Mouse (Mus musculus): ENCODE measurements around the gene Cideb. TPM values are rescaled to one million over a fixed set of nuclear protein-coding genes. Genes with fewer than 3 reads are reported as not detected.
A peak's percentile ranks its signal among the peaks of the same experiment; 100 is the strongest.

Gene Cideb
- polyA plus RNA-seq, 1 experiment from 2014 or later: 3.6 TPM

DNA sequence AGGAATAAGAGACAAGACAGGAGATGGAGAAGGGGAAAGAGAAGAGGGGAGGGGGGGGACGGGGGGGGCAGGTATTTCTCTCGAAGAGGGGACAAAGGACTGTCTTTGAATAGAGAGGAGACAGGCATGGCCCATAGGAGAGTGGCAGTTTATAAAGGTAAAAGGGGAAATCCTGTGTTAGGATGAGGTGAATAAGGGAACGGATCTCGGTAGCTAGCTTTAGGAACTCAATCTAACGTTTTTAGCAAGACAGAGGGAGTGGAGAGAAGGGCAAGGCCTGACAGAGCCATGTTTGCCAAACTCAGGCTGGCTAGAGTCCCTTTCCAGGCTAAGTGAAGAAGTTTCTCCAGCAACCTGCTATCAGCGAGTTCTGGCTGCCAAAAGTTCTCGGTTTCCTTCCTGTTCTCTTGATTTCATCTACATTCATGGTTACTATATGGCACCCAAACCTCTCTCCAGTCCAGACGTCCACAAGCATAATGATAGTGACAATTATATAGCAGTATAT, 35.8 kb downstream of the Cideb start:
- H3K9ac ChIP-seq (ENCODE audit: low read depth, low read length): peak overlapping the region; percentile 77; the same call in 1 of the 2 replicates
- no peaks in the 10 kb centered on the region for H3K27me3 ChIP-seq (ENCODE audit: control insufficient read depth, insufficient read depth, low read length)
- 0 out of 2 replicates have a peak, but pooled peaks cover 9% of the 10 kb centered on the region for H3K4me1 ChIP-seq (ENCODE audit: control insufficient read depth, insufficient read depth, low read length)
- no peaks in the 10 kb centered on the region for H3K9me3 ChIP-seq (ENCODE audit: control insufficient read depth, low read length)
- peak; percentile 10; the same call in 1 of the 2 replicates for ATAC-seq (ENCODE audit: low FRiP score, low TSS enrichment)
- H3K4me2 ChIP-seq (replicated peaks; ENCODE audit: low read depth, low read length): peak overlapping the region; percentile 73
- peaks cover 12% of the 10 kb centered on the region; the same call in 1 of the 2 replicates for H3K36me3 ChIP-seq (ENCODE audit: control insufficient read depth, insufficient read depth, low read length)
- peak overlapping the region; percentile 83 for H3K4me3 ChIP-seq (ENCODE audit: low read length)
- 51% methylated on average over 8 of the region's 8 CpGs for WGBS
- no peak overlapping the region for H3K27ac ChIP-seq (ENCODE audit: low read depth, low read length)

DNA sequence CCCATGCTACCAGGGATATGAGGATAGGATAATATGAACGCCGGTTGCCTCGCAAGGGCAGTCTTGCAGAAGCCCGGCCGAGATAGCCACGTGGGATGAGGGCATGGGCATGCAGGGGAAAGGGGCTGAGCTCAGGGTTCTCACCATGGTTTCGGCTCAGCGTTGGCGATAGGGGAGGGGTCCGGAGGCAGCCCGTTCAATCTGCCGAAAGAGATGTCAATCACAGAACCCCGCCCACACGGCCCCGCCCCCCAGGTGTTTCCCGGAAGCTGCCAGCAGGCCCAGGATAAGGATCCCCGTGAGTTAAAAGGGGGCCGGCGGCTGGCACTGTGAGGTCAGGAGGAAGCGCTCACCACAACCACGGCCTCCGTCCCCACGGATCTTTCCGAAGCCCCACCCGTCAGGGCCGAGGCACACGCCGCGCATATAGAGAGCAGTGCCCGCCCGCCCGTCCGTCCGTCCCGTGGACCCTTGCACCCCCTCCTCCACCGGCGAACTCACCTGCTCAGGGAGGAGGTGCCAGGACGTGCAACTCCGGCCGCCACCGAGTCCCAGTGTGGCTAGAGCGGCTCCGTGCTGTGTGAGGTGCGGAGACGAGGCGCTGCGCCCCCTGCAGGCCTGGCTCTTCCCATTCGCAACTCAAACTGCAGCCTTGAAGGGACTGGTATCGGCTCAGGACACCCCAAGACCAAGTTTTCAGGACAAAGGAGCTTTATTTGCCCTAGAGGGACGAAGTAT, 36.4 kb downstream of the Cideb start, which contains the start of gene Rabggta:
TSS of gene Rabggta (minus strand) at position 564 of the 738 bp plus-strand sequence.
- peak; percentile 96 for ATAC-seq (ENCODE audit: low FRiP score, low TSS enrichment)
- under 1% methylated on average over 47 of the region's 50 CpGs for WGBS

DNA sequence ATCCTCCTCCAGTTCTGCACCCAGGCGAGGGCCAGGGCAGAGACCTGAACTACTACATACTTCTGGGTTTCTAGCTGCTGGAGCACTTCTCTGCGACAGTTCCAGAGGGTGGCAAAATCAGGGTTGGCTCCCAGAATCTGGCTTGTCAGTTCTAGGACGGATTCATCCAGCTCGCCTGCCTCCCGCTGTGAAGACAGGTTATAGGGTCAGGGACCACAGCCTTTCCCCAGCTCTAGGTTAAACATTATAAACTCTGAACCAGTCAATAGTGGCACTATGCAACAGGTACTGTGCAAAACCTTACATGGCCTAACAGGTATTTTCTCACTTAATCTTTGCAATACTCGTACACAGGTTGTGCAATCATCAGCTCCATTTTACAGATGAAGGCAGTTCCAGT, 37.2 kb downstream of the Cideb start:
- Histone ChIP-seq H3K4me1 (ENCODE audit: control insufficient read depth, insufficient read depth, low read length) (0 out of 2 replicates have a peak, but pooled peaks cover 9% of the 10 kb centered on the region), H3K4me3 (ENCODE audit: low read length) (peak overlapping the region; percentile 83; the same call in 1 of the 2 replicates), H3K36me3 (ENCODE audit: control insufficient read depth, insufficient read depth, low read length) (peaks cover 23% of the 10 kb centered on the region; the same call in 1 of the 2 replicates), H3K27ac (ENCODE audit: low read depth, low read length) (no peak overlapping the region), H3K9ac (ENCODE audit: low read depth, low read length) (no peak overlapping the region; the same call in 1 of the 2 replicates), H3K4me2 (replicated peaks; ENCODE audit: low read depth, low read length) (peak overlapping the region; percentile 73), H3K9me3 (ENCODE audit: control insufficient read depth, low read length) (no peaks in the 10 kb centered on the region), H3K27me3 (ENCODE audit: control insufficient read depth, insufficient read depth, low read length) (no peaks in the 10 kb centered on the region)
- 82% methylated on average over 6 of the region's 6 CpGs for WGBS
- ATAC-seq (ENCODE audit: low FRiP score, low TSS enrichment): no peak

More for the DNA sequence above, 36.4 kb downstream of the Cideb start, which contains the start of gene Rabggta:
- no peaks in the 10 kb centered on the region for H3K9me3 ChIP-seq (ENCODE audit: control insufficient read depth, low read length)
- H3K36me3 ChIP-seq (ENCODE audit: control insufficient read depth, insufficient read depth, low read length): peaks cover 18% of the 10 kb centered on the region; the same call in 1 of the 2 replicates
- H3K27me3 ChIP-seq (ENCODE audit: control insufficient read depth, insufficient read depth, low read length): no peaks in the 10 kb centered on the region
- H3K4me2 ChIP-seq (replicated peaks; ENCODE audit: low read depth, low read length): peak within 1 kb of the TSS; percentile 73
- H3K4me1 ChIP-seq (ENCODE audit: control insufficient read depth, insufficient read depth, low read length): 0 out of 2 replicates have a peak, but pooled peaks cover 9% of the 10 kb centered on the region
- H3K9ac ChIP-seq (ENCODE audit: low read depth, low read length): peak within 1 kb of the TSS; percentile 77
- peak within 1 kb of the TSS; percentile 83 for H3K4me3 ChIP-seq (ENCODE audit: low read length)
- peak within 1 kb of the TSS; percentile 83; the same call in 1 of the 2 replicates for H3K27ac ChIP-seq (ENCODE audit: low read depth, low read length)

DNA sequence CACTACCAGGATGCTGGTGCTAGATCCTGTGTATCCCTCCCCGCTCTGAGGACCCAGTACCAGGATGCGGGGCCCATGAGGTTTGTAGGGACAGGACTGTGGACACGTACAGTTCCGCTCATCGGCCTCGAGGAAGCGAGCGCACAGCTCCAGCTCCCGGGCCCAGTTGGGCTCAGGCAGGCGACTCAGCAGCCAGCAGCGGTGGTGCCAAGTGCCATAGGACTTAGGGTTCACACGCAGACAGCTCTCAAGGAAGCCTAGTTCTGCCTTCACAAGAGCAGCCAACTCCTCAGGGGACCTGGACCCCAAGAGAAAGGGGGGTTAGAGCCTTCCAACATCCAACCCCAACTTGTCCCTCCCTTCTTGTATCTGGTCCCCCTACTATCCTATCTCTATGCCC, 37.6 kb downstream of the Cideb start:
- ATAC-seq (ENCODE audit: low FRiP score, low TSS enrichment): no peak
- 93% methylated on average over 12 of the region's 12 CpGs for WGBS
- 0 out of 2 replicates have a peak, but pooled peaks cover 9% of the 10 kb centered on the region for H3K4me1 ChIP-seq (ENCODE audit: control insufficient read depth, insufficient read depth, low read length)
- H3K27me3 ChIP-seq (ENCODE audit: control insufficient read depth, insufficient read depth, low read length): no peaks in the 10 kb centered on the region
- H3K36me3 ChIP-seq (ENCODE audit: control insufficient read depth, insufficient read depth, low read length): peaks cover 25% of the 10 kb centered on the region; the same call in 1 of the 2 replicates
- H3K27ac ChIP-seq (ENCODE audit: low read depth, low read length): no peak overlapping the region
- no peak overlapping the region for H3K9ac ChIP-seq (ENCODE audit: low read depth, low read length)
- no peak overlapping the region for H3K4me3 ChIP-seq (ENCODE audit: low read length)
- H3K4me2 ChIP-seq (replicated peaks; ENCODE audit: low read depth, low read length): no peak overlapping the region; the same call in 1 of the 2 replicates
- H3K9me3 ChIP-seq (ENCODE audit: control insufficient read depth, low read length): no peaks in the 10 kb centered on the region

GRCm38 (mm10) chr14:55719737-55720136, 38.5 kb downstream of the Cideb start:
- no peaks in the 10 kb centered on the region for H3K27me3 ChIP-seq (ENCODE audit: control insufficient read depth, insufficient read depth, low read length)

DNA sequence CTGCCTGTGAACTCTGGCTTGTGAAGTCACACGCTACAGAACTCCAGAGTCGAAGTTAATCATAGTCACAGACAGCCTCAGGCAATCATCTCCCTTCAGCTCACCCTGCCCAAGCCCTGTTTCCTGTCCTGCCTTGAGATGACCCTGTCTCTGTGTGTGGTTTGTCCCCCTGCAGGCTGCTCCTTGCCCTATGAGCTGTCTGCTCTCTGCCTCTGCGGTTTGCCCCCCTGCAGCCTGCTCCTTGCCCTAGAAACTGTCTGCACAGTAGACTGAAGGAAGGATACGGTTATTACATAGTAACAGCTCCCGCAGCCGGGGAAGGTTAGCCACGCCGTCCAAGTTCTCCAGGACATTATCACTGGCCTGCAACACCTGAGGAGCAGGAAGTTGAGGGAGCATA, 41.4 kb downstream of the Cideb start:
- Histone ChIP-seq H3K9ac (ENCODE audit: low read depth, low read length) (no peak overlapping the region), H3K9me3 (ENCODE audit: control insufficient read depth, low read length) (no peaks in the 10 kb centered on the region), H3K27me3 (ENCODE audit: control insufficient read depth, insufficient read depth, low read length) (0 out of 2 replicates have a peak, but pooled peaks cover 5% of the 10 kb centered on the region), H3K4me2 (replicated peaks; ENCODE audit: low read depth, low read length) (no peak overlapping the region), H3K27ac (ENCODE audit: low read depth, low read length) (no peak overlapping the region), H3K4me3 (ENCODE audit: low read length) (no peak overlapping the region), H3K4me1 (ENCODE audit: control insufficient read depth, insufficient read depth, low read length) (0 out of 2 replicates have a peak, but pooled peaks cover 12% of the 10 kb centered on the region), H3K36me3 (ENCODE audit: control insufficient read depth, insufficient read depth, low read length) (peaks cover 25% of the 10 kb centered on the region; the same call in 1 of the 2 replicates)
- no peak for ATAC-seq (ENCODE audit: low FRiP score, low TSS enrichment)
- 81% methylated on average over 8 of the region's 8 CpGs for WGBS

More at GRCm38 (mm10) chr14:55719737-55720136, 38.5 kb downstream of the Cideb start:
- no peak overlapping the region for H3K9ac ChIP-seq (ENCODE audit: low read depth, low read length)
- H3K4me3 ChIP-seq (ENCODE audit: low read length): no peak overlapping the region
- 0 out of 2 replicates have a peak, but pooled peaks cover 9% of the 10 kb centered on the region for H3K4me1 ChIP-seq (ENCODE audit: control insufficient read depth, insufficient read depth, low read length)
- no peak overlapping the region for H3K4me2 ChIP-seq (replicated peaks; ENCODE audit: low read depth, low read length)
- 91% methylated on average over 6 of the region's 6 CpGs for WGBS
- ATAC-seq (ENCODE audit: low FRiP score, low TSS enrichment): no peak
- H3K27ac ChIP-seq (ENCODE audit: low read depth, low read length): no peak overlapping the region
- peaks cover 25% of the 10 kb centered on the region; the same call in 1 of the 2 replicates for H3K36me3 ChIP-seq (ENCODE audit: control insufficient read depth, insufficient read depth, low read length)
- H3K9me3 ChIP-seq (ENCODE audit: control insufficient read depth, low read length): no peaks in the 10 kb centered on the region

- Histone ChIP-seq H3K4me1 (ENCODE audit: control insufficient read depth, insufficient read depth, low read length) (0 out of 2 replicates have a peak, but pooled peaks cover 11% of the 10 kb centered on the region), H3K4me2 (replicated peaks; ENCODE audit: low read depth, low read length) (no peak overlapping the region), H3K9me3 (ENCODE audit: control insufficient read depth, low read length) (no peaks in the 10 kb centered on the region), H3K36me3 (ENCODE audit: control insufficient read depth, insufficient read depth, low read length) (peaks cover 25% of the 10 kb centered on the region; the same call in 1 of the 2 replicates), H3K27me3 (ENCODE audit: control insufficient read depth, insufficient read depth, low read length) (0 out of 2 replicates have a peak, but pooled peaks cover 5% of the 10 kb centered on the region), H3K27ac (ENCODE audit: low read depth, low read length) (no peak overlapping the region), H3K4me3 (ENCODE audit: low read length) (no peak overlapping the region), H3K9ac (ENCODE audit: low read depth, low read length) (no peak overlapping the region)
- ATAC-seq (ENCODE audit: low FRiP score, low TSS enrichment): no peak
- WGBS: 91% methylated on average over 6 of the region's 6 CpGs
Observed at GRCm38 (mm10) chr14:55716271-55716670, 42.0 kb downstream of the Cideb start.

DNA sequence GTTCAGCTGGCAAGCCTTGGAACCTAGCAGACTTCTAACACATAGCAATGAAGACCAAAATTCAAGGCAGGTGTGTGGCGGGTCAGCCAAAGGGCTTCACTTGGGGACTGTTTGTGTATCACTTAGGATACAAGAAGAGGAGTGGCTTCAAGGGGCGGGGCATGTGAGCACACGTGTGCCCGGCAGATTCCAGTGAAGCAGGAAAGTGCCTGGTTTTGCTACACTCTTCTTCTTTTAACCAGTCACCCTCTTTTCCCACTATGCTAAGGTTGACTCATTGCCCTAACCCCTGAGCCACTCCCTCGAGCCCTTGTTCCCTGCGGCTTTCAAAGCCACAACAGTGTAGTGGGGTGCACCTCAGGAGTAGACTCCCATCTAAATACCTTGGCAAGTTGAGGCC, 43.4 kb downstream of the Cideb start:
- no peak for ATAC-seq (ENCODE audit: low FRiP score, low TSS enrichment)
- 43% methylated on average over 6 of the region's 6 CpGs for WGBS
- H3K4me3 ChIP-seq (ENCODE audit: low read length): no peak overlapping the region

More for the DNA sequence above, 43.4 kb downstream of the Cideb start:
- Histone ChIP-seq H3K27ac (ENCODE audit: low read depth, low read length) (no peak overlapping the region), H3K9me3 (ENCODE audit: control insufficient read depth, low read length) (no peaks in the 10 kb centered on the region), H3K27me3 (ENCODE audit: control insufficient read depth, insufficient read depth, low read length) (0 out of 2 replicates have a peak, but pooled peaks cover 5% of the 10 kb centered on the region), H3K9ac (ENCODE audit: low read depth, low read length) (no peak overlapping the region), H3K4me2 (replicated peaks; ENCODE audit: low read depth, low read length) (no peak overlapping the region), H3K4me1 (ENCODE audit: control insufficient read depth, insufficient read depth, low read length) (0 out of 2 replicates have a peak, but pooled peaks cover 3% of the 10 kb centered on the region), H3K36me3 (ENCODE audit: control insufficient read depth, insufficient read depth, low read length) (peaks cover 25% of the 10 kb centered on the region; the same call in 1 of the 2 replicates)

Data from kidney, embryonic 14.5 days (tissue).